Mouse (Mus musculus) layer of hippocampus, postnatal 10 days (tissue): ENCODE data around the gene Hagh. TPM values are rescaled to one million over a fixed set of nuclear protein-coding genes. Genes with fewer than 3 reads are reported as not detected.

ENCODE experiments used
- DNase-seq, 2 experiments: peaks; one replicate each; pipeline ENCODE4 v3.0.0; 2021; ENCODE audit warnings: low spot score in 2 of 2
- long read RNA-seq: library from polyadenylated mRNA; stranded (forward); transcript quantifications from one replicate; pipeline ENCODE4 v2.0.0, GENCODE M21; 2023
- total RNA-seq, 2 experiments: library from RNA; stranded (reverse); gene quantifications; 2 replicates each; pipeline ENCODE4 v1.2.3; 2021

Gene Hagh
- total RNA-seq: 10 to 100 TPM; 81.5 to 87.7 TPM
- long read RNA-seq, transcript Hagh-202 (9 exons, 1,191 nt): major isoform, 126 of 138 reads
- long read RNA-seq, partial matches to known transcripts: 2 of 138 reads
- long read RNA-seq, other reads (novel, unspliced or antisense): 10 of 138 reads

DNA sequence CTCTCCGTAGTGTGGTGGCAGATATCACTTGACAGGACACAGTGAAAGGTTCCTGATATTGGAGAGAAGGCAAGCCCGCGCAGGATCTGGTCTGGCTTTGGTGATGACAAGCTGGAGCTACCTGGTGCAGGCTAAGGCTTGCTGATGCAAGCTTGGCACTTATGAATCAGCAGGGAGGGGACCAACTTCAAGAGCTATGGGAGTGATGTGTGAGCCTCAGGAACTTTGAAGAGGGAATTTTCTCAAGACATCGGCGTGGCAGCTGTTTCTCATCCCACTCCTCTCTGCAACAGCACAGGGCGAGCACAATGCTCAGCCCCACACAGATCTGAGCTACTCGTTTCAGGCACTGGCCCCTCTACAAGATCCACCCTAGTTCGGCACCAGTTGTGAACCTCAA is at the start of gene Hagh:
Gene Hagh (plus strand): TSS at position 302 of the 400 bp plus-strand sequence.
- DNase-seq: no peak

DNA sequence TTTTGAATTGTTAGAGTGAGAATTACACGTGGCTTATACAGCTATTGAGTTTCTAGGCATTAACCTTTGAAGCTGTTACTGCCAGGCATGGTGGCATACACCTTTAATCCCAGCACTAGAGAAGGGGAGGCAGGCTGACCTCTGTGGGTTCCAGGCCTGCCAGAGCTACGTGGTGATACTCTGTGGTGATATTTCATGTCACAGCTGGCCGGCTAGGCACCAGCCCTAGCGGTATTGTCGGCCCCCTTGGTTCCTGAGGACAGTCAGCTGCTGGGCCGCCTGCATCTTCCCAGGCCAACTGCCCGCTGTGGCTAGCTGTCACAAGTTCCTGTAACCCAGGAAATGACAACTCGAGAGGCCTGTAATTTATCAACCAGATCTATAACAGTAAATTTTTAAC is 47.8 kb upstream of the Hagh start:
- DNase-seq: no peak

DNA sequence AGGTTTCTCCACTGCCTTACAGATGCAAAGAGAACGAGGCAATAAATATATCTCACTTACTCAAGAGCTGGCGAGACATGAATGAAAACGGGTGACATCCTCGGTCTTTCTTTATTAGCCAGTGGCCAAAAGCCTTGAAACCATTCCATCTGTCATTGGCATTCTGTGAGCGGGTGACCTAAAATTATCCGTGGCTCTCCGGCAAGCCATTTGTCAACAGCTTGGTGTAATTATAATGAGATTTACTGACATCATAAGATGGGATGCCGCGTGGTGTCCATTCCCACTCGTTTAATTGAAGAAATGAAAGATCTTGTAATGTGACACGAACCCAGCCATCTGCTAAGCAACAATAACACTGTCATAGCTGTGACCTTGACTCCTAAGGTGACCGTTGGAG is 45.2 kb upstream of the Hagh start:
- no peak for DNase-seq

DNA sequence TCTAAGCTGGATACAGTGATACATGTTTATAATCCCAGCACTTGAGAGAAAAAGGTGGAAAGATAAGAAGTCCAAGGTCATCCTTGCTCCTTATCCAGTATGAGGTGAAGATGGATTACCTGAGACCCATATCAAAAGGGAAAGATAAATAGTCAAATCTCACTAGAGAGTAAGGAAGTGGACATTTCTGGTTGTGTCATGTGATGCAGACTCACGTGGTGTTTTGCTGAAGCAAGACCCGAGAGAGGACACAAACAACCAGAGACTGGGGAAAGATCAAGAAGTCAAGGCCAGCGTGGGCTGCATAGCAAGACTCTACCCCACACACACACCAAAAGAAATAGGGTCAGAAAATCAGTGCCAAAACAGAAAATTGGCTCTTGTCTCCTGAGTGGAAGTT is 43.0 kb upstream of the Hagh start:
- DNase-seq: no peak

DNA sequence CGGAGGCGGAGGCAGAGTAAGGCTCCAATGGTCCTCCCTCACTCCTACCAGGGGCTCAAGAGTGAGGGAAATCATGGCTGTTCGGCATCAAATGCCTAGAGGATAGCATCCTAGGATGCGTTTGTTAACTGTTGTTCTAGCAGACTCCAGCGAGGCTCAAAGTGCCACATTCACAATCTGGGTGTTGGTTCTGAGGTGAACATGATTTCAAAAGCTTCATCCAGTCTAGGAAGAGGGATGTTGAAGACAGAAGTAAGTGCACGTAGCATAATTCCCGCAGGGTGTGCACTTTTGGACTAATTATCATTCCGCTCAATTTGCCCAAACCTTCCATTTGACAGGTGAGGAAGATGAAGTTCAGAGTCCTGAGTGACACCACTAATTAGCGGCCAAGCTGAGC is 41.7 kb upstream of the Hagh start:
- DNase-seq: no peak

DNA sequence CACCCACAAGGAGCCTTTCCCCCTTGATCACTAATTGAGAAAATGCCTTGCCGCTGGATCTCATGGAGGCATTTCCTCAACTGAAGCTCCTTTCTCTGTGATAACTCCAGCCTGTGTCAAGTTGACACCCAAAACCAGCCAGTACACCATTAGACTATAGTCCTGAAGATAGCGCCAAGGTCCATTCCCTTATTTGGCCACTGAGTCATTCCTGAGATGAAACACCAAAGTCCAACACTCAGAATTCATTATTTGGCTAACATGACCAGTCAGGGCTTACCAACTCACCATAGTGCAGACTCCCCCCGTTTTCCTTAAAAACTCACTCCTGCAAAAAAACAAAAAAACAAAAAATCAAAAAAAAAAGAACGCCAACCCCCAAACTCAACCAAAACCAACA is 40.5 kb upstream of the Hagh start:
- no peak for DNase-seq

DNA sequence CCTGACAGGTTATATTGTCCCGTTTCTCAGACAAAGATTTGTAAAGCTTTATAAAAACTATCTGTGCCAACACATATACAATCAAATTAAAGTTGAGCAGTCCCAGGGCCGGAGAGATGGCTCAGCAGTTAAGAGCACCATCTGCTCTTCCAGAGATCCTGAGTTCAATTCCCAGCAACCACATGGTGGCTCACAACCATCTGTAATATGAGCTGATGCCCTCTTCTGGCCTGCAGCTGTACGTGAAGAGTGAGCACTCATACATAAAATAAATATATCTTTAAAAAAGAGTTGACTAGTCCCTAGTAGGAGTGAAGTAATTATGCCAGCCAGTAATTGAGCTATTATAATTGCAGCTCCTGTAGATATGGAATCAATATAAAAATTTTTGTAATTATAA is 39.4 kb upstream of the Hagh start:
- no peak for DNase-seq

DNA sequence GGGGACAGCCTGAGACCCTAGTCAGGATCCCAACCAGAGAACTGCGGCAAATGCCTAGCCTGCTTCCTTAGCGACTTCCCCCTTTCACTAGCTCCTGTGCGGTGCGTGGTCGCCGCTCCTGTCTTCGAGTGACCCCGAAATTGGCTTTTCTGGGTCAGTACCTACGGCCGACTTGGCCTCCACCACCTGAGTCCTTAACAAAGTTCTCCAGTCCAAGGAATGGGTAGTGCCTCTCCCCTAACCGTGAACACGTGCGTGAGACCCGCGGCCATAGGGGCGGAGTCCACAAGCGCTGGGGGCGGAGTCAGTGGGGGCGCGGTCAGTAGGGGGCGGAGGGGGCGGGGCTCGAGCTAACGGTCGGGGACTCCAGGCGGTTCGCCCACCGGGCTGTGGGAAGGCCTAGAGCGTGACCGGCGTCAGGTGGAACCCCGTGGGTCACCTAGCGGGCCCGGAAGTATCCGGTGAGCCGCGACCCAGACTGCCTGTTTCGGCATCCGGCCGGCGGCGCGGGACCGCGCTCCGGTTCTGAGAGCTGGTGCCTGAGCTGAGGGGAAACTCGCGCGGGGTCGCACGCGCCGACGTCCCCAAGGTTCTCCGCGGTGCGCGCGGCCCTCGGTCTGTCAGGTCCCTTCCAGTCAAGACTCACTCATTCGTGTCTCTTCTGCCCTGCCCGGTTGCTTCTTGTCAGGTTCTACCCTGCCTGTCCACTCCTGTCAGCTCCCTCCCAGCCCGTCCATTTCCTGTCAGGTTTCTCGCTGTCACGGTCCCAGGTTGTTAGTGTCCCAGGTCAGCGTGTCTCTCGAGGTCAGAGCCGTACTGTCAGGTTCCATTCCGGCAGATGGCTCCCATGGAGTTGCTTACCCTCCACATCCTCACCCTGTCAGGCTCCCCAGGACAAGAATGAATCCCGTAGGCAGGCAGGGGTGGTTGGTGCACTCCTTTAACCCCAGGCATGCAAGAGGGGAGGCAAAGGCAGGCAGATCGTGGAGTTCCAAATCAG is 35.7 kb upstream of the Hagh start, which contains the start of gene Meiob:
Gene Meiob (plus strand): TSS at position 338 of the 1,000 bp plus-strand sequence.
- DNase-seq: peak; percentile 46 to 52

DNA sequence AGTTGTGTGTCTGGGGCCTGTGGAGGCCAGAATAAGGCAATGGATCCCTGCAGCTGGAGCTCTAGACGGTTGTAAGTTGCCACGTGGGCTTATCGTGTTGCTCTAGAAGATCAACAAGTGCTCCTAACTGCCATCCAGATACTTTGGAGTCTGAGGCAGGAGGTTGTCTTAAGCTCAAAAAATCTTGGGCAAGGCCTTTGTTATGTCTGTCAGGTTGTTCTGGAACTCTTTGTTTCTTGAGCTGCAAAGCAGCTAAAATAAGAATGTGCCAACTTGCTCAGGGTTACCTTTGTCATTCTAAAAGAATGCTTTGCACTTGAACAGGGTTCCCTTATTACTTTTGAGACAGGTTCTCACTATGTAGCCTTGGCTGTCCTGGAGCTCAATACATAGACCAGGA is 28.7 kb upstream of the Hagh start:
- no peak for DNase-seq

DNA sequence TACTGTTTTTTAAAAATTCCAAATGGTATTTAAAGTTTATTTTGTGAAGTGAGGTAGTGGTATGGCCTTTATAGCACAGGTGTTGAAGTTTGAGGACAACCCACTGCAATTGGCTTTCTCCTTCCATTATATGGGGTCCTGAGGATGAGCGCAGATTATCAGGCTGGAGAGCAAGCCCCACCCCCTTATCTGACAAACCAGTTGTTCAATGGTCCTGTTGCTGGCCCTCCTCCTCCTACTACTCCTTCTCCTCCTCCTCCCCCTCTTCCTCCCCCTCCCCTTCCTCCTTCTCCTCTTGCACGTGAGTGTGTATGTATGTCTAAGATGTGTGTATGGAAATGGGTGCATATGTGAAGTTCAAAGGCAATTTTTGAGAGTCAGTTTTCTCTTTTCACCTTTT is 27.7 kb upstream of the Hagh start:
- no peak for DNase-seq

DNA sequence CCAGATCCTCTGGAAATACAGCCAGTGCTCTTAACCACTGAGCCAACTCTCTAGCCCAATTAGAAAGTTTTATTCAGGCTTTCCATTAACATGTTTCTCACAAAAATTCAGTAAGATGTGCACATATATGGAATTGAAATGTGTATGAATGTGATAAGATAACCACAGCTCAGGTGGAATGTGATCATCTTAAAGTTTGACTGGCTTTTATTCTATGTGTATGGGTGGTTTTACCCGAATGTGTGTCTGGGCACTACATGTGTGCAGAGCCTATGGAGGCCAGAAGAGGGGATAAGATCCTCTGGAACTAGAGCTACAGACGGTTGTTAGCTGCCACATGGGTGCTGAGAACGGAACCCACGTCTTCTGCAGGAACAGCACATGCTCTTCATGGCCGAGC is 24.7 kb upstream of the Hagh start:
- no peak for DNase-seq

DNA sequence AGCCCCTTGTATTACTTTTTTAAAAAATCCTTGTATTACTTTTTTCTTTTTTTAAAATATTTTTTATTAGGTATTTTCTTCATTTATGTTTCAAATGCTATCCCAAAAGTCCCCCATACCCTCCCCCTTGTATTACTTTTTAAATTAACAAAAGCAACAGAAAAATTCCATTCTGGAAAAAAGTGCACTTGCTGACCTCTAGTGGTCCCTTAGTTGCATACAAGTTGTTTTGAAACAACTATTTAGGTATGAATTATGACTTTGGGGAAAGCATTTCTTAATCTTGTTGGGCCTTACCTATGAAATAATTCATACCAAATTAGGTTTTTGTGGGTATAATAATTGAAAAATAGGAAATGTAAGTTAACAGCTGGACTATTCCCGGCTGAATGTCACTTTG is 22.4 kb upstream of the Hagh start:
- no peak for DNase-seq

DNA sequence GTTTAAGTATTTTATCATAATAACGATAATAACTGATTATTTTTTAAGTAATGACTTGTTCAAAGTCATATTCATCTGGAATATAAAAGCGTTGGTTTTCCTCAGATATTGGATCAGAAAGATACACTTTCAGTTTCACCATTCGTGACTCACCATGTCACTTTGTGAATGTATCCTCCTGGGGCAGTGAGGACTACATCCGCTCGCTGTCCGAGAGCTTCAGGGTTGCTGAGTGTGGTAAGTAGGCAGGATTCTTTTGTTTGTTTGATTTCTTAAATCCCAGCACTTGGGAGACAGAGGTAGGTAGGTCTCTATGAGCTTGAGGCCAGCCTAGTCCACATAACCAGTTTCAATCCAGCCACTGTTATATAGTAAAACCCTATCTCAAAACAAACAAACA is 21.8 kb upstream of the Hagh start:
- DNase-seq: no peak

DNA sequence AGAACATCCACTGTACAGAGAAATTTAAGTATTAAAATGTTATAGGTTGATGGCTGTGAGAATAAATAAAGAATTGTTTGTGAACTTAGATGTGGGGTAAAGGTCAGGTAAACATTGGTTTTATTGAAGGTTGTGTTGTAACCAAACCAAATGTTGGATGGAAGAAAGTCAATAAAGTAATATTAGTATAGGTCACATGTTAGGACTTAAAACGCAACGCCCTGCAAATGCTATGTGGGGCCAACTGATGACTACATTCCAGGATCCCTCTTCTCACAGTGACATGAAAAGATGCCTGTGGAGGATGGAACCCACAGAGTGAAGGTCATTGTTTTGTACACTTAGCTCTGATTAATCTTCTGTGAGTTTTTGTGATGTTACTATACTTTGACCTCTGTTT is 20.5 kb upstream of the Hagh start:
- DNase-seq: no peak

DNA sequence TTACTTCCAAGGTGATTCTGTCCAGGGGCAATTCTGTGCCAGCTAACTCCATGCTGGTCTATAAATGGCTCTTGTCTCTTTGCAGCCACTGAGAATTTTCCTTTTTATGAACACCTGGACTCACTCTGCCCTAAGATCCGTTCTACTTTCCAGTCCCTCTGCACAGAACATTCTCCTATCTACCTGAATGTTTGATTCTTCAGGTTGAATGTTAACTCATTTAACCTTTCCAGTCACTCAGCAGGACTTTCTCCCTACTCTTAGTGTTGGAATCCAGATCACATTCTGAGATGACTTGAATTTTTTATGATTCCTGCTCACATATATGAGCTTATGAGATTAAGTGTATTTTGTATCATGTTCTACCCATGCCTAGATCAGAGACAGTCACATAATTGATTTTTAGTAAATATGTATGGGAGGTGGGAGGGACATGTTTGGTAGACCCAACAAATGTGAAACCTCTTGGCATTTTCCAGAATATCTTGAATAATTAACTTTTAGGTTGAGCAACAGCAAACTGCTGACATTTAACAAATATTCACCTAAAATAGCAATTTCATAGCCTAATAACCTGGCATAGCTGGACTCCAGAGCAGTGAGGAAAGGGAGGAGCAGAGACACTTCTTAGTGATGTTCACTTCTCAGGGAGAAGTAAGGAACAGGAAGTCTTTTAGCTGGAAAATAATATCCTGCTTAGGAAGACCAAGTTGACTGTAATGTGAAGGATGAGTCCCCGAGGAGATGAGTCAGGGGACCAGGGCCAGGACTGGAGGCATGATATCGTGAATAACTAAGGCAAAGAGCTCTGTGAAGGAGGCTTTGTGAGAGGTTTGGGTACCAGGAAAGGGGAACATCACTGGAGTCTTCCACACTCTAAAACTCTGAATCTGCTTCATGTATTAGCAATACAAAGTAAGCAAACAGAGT is 18.3 kb upstream of the Hagh start:
- no peak for DNase-seq

DNA sequence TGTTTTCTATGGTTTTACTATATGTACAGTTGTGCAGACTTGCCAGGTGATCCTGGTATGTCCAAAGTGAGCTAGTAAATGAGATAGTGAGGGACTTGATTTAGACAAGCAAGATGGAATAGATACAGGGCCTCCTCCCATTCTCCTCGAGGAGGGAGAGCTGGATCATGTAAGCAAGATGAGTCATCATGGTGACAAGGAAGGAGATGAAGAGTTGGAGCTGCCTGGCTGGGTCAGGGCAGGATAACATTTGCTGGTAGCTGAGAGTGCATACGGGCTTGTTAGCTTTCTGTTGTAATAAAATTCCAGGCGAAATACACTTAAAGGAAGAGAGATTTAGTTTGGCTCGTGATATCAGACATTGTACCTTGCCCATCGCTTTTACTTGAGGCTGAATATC is 398 bp downstream of the Hagh start:
- DNase-seq: no peak

DNA sequence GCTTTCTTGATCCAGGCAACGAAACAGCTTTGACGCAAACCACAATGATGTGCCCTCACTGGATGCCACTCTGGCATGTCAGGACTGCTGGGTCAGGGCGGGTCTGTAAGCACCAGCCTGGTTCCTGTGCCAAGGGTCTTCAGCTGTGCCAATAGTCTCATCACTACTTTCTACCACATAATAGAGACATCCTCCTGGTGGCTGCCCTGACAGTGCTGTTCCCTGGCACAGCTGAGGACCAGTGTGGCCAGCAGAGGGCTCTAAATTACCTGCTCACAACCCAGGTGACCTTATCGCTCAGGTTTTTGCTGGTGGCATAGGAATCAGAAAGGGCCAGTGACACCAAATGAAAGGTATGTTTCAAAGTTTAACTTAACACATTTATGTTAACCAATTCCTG is 1.2 kb downstream of the Hagh start:
- no peak for DNase-seq

DNA sequence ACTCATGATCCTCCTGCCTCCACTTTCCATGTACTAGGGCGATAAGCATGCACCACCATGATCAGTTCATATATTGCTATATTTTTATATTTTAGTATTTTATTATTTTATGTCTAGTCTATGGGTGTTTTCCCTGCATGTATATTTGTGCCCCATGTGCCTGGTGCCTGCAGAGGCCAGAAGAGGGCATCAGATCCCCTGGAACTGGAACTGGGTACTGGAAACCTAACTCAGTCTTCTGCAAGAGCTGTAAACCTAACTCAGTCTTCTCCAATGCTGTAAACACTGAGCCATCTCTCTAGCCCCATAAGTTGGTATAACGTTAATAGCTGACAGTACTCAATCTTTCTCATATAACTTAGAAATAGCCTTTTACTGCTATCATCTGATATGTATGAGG is 2.7 kb downstream of the Hagh start:
- DNase-seq: no peak

DNA sequence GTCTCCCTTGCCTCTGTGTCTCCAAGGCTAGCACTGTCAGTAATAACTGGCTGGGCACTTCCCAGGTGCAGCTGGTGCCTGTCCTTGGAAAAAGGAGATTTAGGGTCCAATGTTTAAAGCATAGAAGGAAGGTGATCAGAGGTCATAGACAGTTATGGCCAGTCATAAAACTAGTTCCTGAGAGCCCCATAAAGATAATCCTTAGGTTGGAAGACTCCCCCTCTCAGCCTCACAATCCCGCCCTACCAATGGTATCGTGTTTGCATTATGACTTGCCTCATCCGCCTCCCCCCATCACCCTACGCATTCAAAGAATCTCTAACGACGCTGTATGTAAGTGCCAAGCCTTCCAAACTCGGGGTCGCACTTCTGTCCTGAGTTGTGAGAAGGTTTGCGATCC is 4.6 kb downstream of the Hagh start:
- no peak for DNase-seq

DNA sequence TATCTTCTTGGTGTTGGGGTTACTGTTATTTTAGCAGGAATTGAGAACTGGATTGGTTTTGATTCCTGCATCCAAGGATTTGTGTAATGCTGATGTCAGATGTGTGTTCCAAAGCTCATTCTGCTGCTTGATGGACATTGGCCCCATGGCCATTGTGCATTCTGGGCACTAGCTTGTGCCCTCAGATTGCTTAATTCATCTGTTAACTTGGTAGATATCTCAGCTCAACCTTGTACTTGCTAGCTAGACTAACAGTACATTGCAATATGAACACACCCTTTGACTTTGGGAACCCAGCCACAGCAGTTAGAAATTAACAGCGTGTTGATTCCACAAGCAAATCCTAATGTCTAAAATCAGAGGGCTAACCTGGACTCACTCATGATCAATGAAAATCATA is 7.4 kb downstream of the Hagh start:
- DNase-seq: no peak

DNA sequence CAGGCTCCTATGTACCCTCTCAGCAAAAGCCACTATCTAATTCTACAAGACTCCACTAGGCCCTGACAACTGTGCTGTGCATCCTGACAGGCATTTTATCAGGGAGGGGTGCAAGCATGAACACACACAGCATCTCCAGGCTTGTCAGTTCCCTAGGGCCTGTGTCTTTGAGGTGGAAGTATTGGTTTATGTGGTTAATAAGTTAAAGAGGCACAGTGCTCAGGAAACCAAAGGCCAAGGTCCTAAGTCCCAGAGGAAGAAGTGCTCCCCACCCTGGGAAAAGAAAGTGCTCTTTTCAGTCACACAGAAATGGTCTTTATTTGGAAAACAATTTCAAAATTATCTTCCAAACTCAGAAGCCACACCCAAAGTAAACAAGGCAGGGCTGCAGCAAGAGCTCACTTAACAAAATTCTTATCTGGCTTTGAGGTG is 8.7 kb downstream of the Hagh start:
- DNase-seq: no peak

DNA sequence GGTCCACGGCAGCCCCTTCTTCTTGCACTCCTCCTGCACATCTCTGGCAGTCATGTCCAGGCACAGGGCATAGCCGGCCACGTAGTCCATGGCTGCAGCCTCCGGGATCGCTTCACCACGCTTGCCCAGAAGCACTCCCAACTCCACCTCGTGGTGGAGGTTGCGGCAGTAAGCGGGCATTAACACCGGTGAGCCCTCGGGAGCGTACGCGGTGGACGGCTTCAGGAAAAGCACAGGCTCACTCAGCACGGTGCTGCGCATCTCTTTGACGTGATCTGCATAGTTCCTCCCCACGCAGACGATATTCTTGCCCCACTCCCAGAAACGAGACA is 9.8 kb downstream of the Hagh start:
- no peak for DNase-seq
